Mouse (Mus musculus): Measurements from ENCODE around the gene Flywch2. TPM values are rescaled to one million over a fixed set of nuclear protein-coding genes. Genes with fewer than 3 reads are reported as not detected.
A peak's percentile ranks its signal among the peaks of the same experiment; 100 is the strongest.

Gene Flywch2
- polyA plus RNA-seq, 1 experiment from 2014 or later: 48.1 TPM

DNA sequence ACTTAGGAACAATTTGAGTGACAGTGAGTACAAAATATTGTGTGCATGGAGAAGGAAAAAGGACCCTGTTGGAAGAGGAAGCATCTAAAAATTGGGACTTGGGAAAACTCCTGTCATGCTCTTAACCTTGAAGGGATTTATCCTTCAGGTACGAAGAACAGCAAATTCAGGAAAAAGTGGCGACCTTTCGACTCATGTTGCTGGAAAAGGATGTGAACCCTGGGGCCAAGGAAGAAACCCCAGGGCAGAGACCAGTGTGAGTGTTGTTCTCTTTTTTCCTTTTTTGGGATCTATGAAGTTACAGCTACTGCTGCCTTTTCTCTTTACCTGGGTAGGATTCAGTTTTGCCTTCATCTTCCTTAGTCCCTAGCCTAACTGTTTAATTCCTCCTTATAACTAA, 22.0 kb upstream of the Flywch2 start:
- Histone ChIP-seq H3K4me1 (peaks cover 28% of the 10 kb centered on the region), H3K9ac (no peak overlapping the region), H3K9me3 (replicated peaks) (no peaks in the 10 kb centered on the region), H3K27ac (no peak overlapping the region), H3K27me3 (no peaks in the 10 kb centered on the region), H3K4me2 (replicated peaks) (no peak overlapping the region), H3K4me3 (no peak overlapping the region), H3K36me3 (peaks cover 55% of the 10 kb centered on the region)
- ATAC-seq (ENCODE audit: low FRiP score): no peak
- WGBS: 94% methylated on average over 3 of the region's 3 CpGs

DNA sequence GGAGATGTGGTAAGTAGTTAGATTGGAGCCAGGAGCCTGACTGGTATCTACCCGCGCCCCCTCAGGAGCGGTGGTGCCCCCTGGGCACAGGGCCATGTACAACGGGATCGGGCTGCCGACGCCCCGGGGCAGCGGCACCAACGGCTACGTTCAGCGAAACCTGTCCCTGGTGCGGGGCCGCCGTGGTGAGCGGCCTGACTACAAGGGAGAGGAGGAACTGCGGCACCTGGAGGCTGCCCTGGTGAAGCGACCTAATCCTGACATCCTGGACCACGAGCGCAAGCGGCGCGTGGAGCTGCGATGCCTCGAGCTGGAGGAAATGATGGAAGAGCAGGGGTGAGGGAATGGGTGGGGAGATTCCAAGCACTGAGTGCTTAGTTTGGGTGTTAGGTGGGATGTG, 21.0 kb upstream of the Flywch2 start:
- peaks cover 28% of the 10 kb centered on the region for H3K4me1 ChIP-seq
- H3K4me3 ChIP-seq: 0 out of 2 replicates have a peak overlapping the region, but pooled peaks have one; percentile 1
- peaks cover 45% of the 10 kb centered on the region for H3K36me3 ChIP-seq
- no peak overlapping the region for H3K27ac ChIP-seq
- 80% methylated on average over 25 of the region's 25 CpGs for WGBS
- H3K27me3 ChIP-seq: no peaks in the 10 kb centered on the region
- no peak for ATAC-seq (ENCODE audit: low FRiP score)
- 0 out of 2 replicates have a peak overlapping the region, but pooled peaks have one; percentile 10 for H3K9ac ChIP-seq
- no peaks in the 10 kb centered on the region for H3K9me3 ChIP-seq (replicated peaks)
- H3K4me2 ChIP-seq (replicated peaks): peak overlapping the region; percentile 28

DNA sequence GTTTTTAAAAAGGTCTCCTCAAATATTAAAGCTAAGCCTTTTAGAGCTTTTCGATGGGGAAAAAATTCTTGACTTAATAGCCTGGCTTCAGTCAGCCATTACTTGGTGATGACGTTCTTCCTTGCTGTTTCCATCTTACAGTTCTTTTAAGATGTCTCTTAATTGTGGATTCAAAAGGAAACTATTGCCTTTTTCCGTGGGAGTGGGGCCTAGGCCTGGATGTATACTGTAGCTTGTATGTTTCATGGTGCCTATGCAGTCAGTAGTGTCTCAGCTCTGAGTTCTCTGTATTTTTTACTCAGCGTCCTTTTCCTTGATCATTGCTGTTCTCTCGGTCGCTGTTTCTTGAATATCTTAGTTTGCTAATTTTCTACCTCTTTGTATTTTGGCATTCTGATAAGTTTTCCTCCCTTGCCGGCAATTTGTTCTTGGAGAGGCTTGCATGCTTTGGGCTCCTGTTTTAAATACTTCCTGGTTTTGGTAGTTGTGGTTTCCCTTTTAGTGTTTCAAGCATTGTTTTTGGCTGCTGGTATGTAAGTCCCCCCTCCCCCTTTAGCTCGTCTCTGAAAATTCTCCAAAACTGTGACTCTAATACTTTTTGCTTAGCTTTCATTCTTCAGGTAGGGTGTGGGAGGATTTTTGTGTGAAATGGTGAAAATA, 18.7 kb upstream of the Flywch2 start:
- Histone ChIP-seq H3K9me3 (replicated peaks) (no peaks in the 10 kb centered on the region), H3K4me1 (peaks cover 28% of the 10 kb centered on the region), H3K27ac (no peak overlapping the region), H3K9ac (peak overlapping the region; percentile 99), H3K4me2 (replicated peaks) (peak overlapping the region; percentile 83), H3K36me3 (peaks cover 23% of the 10 kb centered on the region), H3K27me3 (no peaks in the 10 kb centered on the region), H3K4me3 (peak overlapping the region; percentile 99)
- no peak for ATAC-seq (ENCODE audit: low FRiP score)
- 7% methylated on average over 8 of the region's 8 CpGs for WGBS

DNA sequence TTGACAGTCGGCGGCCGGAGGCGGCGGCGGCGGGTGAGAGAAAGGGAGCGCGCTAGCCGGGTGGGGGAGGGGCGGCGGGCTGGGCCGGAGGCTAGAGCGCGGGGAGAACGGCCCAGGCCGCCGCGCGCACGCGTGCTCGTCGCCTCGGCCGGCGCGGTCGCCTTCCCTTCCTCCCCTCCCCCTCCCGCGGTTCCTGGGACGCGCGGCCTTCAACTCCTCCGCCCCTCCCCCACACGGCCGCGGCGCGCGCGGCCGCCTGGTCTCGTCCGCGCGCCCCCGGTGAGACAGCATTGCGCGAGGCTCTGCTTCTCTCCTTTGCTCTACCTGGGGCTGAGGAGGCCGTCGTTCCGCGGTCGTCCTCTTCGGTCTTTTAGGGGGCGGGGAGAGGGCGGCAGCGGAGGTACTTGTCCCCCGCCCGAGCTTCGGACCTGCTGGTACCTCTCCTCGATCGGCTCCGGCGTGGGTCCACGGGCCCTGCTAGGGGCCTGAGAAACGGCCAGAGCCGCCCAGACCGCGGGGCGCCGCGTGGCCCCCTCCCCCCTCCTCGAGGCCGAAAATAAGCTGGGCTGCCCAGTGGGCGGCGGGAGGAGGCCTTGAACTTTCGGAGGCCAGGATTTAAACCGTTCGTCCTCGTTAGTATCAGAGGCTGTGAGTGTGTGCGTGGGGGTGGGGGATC, 17.6 kb upstream of the Flywch2 start:
- Histone ChIP-seq H3K4me3 (peak overlapping the region; percentile 99), H3K9me3 (replicated peaks) (no peaks in the 10 kb centered on the region), H3K9ac (peak overlapping the region; percentile 99), H3K36me3 (peaks cover 12% of the 10 kb centered on the region), H3K4me1 (peaks cover 28% of the 10 kb centered on the region), H3K4me2 (replicated peaks) (peak overlapping the region; percentile 83), H3K27me3 (no peaks in the 10 kb centered on the region), H3K27ac (peak overlapping the region; percentile 98)
- under 1% methylated on average over 57 of the region's 83 CpGs for WGBS
- peak; percentile 78 for ATAC-seq (ENCODE audit: low FRiP score)

DNA sequence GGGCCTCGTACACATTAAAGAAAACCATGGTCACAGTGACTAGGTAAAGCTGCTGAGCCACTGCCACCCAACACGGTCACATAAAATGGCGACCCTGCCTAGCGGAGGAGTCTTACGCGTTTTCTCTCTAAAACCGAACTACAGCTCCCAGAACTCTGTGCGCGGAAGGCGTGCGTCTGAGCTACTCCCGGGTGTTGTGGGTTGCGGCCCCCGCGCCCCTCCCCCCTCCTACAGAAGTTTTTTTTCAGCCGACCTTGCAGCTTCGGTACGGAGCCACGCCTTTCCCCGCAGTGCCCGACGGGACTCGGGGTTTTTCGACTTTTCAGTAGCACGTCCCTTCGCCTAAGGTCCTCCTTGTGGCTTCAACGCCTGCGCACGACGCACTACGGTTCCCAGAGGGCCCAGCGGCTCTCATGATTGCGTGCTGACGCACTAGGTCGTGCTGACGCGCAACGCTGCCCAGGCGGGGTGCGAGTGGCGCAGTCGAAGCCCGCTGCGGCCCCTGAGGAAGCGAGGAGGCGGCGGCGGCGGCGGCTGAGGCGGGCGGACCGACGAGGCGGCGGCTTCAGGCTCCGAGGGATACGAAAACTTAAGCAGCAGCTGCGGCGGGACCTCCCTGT, 17.0 kb upstream of the Flywch2 start:
- Histone ChIP-seq H3K4me1 (peaks cover 28% of the 10 kb centered on the region), H3K4me3 (peak overlapping the region; percentile 99), H3K27me3 (0 out of 2 replicates have a peak, but pooled peaks cover 3% of the 10 kb centered on the region), H3K27ac (peak overlapping the region; percentile 98), H3K36me3 (peaks cover 6% of the 10 kb centered on the region; the same call in 1 of the 2 replicates), H3K9me3 (replicated peaks) (no peaks in the 10 kb centered on the region), H3K4me2 (replicated peaks) (peak overlapping the region; percentile 83), H3K9ac (peak overlapping the region; percentile 99)
- WGBS: 1% methylated on average over 59 of the region's 60 CpGs
- peak; percentile 98 for ATAC-seq (ENCODE audit: low FRiP score)

DNA sequence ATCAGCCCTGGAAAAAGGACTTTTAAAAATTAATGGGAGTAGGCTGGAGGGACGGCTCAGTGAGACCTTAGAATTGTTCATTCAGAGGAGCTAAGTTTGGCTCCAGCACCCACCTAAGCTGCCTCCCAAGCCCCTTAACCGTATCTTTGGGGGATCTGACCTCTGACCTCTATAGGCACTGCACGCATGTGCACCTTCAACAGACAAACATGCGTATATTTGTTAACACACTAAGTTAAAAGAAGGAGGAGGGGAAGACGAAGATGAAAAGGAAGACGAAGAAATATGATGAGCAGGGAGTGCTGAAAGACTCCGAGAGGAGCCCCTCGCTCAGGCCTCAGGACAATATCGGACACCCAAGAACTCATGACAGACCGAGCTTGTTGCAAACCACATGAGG, 15.7 kb upstream of the Flywch2 start:
- Histone ChIP-seq H3K36me3 (no peaks in the 10 kb centered on the region), H3K9me3 (replicated peaks) (no peaks in the 10 kb centered on the region), H3K4me2 (replicated peaks) (no peak overlapping the region), H3K9ac (no peak overlapping the region), H3K4me3 (no peak overlapping the region), H3K4me1 (peaks cover 23% of the 10 kb centered on the region), H3K27ac (no peak overlapping the region), H3K27me3 (0 out of 2 replicates have a peak, but pooled peaks cover 4% of the 10 kb centered on the region)
- WGBS: 92% methylated on average over 10 of the region's 10 CpGs
- ATAC-seq (ENCODE audit: low FRiP score): no peak

DNA sequence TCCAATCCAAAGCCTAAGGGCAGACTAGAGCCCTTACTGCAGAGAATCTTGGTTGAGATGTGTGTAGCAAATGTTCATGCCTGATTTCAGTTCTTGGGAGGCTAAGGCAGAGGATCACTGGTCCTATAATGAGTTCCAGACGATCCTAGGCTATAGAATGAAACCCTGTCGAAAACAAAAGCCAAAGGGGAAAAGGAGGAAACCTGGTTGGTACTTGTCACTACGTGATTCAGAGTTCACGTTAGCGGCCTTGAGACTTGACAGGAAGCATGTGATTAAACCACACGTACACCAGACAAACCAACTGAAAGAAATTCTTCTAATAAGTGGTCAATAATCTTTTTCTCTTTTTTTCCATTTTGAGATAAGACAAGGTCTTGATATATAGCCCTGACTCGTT, 11.4 kb upstream of the Flywch2 start:
- no peak overlapping the region for H3K27ac ChIP-seq
- no peaks in the 10 kb centered on the region for H3K9me3 ChIP-seq (replicated peaks)
- H3K4me3 ChIP-seq: no peak overlapping the region
- 68% methylated on average over 7 of the region's 7 CpGs for WGBS
- no peak for ATAC-seq (ENCODE audit: low FRiP score)
- H3K4me1 ChIP-seq: no peaks in the 10 kb centered on the region; the same call in 1 of the 2 replicates
- no peaks in the 10 kb centered on the region for H3K36me3 ChIP-seq
- 0 out of 2 replicates have a peak, but pooled peaks cover 4% of the 10 kb centered on the region for H3K27me3 ChIP-seq
- no peak overlapping the region for H3K9ac ChIP-seq
- no peak overlapping the region for H3K4me2 ChIP-seq (replicated peaks)

DNA sequence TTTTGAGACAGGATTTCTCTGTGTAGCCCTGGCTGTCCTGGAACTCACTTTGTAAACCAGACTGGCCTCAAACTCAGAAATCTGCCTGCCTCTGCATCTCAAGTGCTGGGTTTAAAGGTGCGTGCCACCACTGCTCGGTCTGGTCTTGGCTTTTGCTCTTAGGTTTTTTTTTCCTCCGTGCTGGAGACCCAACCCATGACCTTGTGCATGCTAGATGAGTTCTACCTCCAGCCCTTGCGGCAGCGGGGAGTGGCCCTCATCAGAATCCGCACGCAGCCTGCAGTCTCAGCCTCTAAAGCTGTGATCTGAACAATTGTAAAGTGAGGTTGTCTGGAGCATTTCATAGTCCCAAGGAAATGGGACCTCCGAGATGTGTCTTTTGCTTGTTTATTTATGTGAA, 9.4 kb upstream of the Flywch2 start:
- peaks cover 13% of the 10 kb centered on the region for H3K4me1 ChIP-seq
- H3K4me3 ChIP-seq: no peak overlapping the region
- no peaks in the 10 kb centered on the region for H3K36me3 ChIP-seq
- WGBS: 93% methylated on average over 8 of the region's 8 CpGs
- H3K4me2 ChIP-seq (replicated peaks): no peak overlapping the region
- no peak overlapping the region for H3K9ac ChIP-seq
- 0 out of 2 replicates have a peak, but pooled peaks cover 4% of the 10 kb centered on the region for H3K27me3 ChIP-seq
- H3K9me3 ChIP-seq (replicated peaks): no peaks in the 10 kb centered on the region
- H3K27ac ChIP-seq: no peak overlapping the region
- ATAC-seq (ENCODE audit: low FRiP score): no peak

DNA sequence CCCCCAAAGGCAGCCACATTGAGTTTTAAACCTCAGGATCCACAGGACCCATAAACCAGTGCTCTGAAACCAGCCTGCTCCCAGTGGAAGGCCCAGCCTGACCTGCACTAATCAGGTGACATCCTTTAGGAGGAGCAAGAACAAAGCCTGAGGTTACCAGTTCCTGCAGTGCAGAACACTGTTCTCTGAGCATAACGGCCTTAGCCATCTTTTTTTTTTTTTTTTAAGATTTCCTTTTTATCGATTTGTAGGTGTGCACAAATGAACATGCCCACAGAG, 5.1 kb upstream of the Flywch2 start:
- Histone ChIP-seq H3K4me3 (peak overlapping the region; percentile 33), H3K36me3 (no peaks in the 10 kb centered on the region), H3K9me3 (replicated peaks) (no peaks in the 10 kb centered on the region), H3K4me2 (replicated peaks) (peak overlapping the region; percentile 54), H3K4me1 (peaks cover 20% of the 10 kb centered on the region), H3K9ac (peak overlapping the region; percentile 68), H3K27me3 (no peaks in the 10 kb centered on the region), H3K27ac (peak overlapping the region; percentile 87)
- peak; percentile 13; the same call in 1 of the 2 replicates for ATAC-seq (ENCODE audit: low FRiP score)
- 61% methylated on average over 2 of the region's 2 CpGs for whole genome bisulfite sequencing

DNA sequence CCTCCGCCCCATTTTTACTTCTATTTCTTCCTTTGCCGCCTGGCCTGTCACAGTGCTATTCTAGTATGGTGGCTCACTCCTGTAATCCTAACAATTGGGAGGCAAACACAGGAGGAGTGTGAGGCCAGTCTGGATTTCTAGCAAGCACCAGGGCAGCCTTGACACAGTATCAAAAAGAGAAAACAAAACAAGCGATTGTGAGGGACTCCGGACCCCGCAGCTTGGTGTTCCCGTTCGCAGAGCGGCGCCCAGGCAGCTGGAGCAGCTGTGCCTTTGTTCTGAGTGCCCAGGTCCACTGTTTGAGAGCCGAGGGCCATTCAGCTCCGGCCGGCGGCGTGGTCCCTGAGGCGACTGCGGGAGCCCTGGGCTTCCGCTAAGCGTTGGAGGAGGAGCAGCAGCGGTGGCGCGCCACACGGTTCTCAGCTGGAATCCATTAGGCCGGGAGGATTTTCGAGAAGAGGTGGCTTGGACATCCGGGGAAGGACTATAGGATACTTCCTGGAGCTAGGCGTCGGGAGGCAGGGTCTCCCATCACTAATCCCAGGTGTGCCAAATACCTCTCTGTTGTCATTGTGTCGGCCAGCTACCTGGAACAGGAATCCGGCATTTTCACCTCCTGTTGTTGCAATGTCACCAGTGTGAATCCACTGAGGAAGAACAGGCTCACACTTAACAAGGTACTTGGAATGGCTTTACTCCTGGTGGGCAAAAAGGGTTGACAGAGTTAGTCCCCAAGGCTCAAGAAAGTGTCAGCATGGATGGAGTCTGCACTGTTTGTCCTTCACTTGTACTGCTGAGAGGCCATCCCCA, 4.6 kb upstream of the Flywch2 start, which contains the start of gene Srrm2:
Srrm2 (plus strand) TSS at position 264 of the 810 bp plus-strand sequence.
- peaks cover 20% of the 10 kb centered on the region for H3K4me1 ChIP-seq
- H3K9me3 ChIP-seq (replicated peaks): no peaks in the 10 kb centered on the region

DNA sequence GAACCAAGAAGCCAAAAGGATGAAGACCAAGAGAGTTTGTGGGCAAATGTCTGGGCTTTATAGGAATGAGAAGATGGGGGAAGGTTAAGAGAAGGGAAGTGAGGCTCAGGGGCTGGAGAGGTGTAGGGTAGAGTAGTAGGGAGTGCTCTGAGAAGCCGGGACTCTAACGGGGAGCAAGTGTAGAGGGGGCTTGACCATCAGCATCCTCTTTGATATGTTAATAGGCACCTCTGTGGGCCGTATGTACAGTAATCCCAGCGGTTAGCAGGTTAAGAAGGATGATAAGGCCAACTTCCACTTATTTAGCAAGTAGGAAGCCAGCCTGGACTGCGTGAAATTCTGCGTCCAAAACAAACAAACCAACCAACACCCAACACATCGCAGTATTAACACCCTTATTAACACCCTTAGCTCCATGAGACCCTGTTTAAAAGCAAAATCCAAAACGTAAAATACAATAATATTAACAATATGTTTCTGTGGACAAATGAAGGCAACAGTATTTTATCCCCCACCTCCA, 3.9 kb upstream of the Flywch2 start:
- ATAC-seq (ENCODE audit: low FRiP score): no peak
- Histone ChIP-seq H3K9me3 (replicated peaks) (no peaks in the 10 kb centered on the region), H3K36me3 (no peaks in the 10 kb centered on the region), H3K4me2 (replicated peaks) (peak overlapping the region; percentile 54), H3K4me3 (peak overlapping the region; percentile 33), H3K27me3 (no peaks in the 10 kb centered on the region), H3K27ac (peak overlapping the region; percentile 87), H3K9ac (peak overlapping the region; percentile 68), H3K4me1 (peaks cover 20% of the 10 kb centered on the region)
- 14% methylated on average over 8 of the region's 8 CpGs for WGBS

More for the DNA sequence above, 4.6 kb upstream of the Flywch2 start, which contains the start of gene Srrm2:
- Histone ChIP-seq H3K36me3 (no peaks in the 10 kb centered on the region), H3K4me3 (peak within 1 kb of the TSS; percentile 33), H3K27ac (peak within 1 kb of the TSS; percentile 87), H3K27me3 (no peaks in the 10 kb centered on the region), H3K4me2 (replicated peaks) (peak within 1 kb of the TSS; percentile 54), H3K9ac (peak within 1 kb of the TSS; percentile 68)
- WGBS: 1% methylated on average over 29 of the region's 29 CpGs
- peak; percentile 65 for ATAC-seq (ENCODE audit: low FRiP score)

All from hindbrain, embryonic 12.5 days (tissue).